Mouse (Mus musculus) limb, embryonic 11.5 days (tissue): ENCODE measurements around the gene Sfxn3. TPM values are rescaled to one million over a fixed set of nuclear protein-coding genes. Genes with fewer than 3 reads are reported as not detected.

Source experiments
- ATAC-seq: fragments of 200-750 bp; cut with Nextera tagmentation; 2 replicates; pipeline ENCODE4 v1.8.0; 2017; ENCODE audit warnings: low read depth; ENCODE audit not compliant: insufficient number of reproducible peaks, low FRiP score, low TSS enrichment
- DNase-seq: peaks from one replicate; pipeline ENCODE4 v3.0.0-alpha.2; 2015; ENCODE audit warnings: low spot score
- H3K27ac ChIP-seq: fragments of 300-500 bp; sonication (generic); replicated peaks from 2 replicates; pipeline ENCODE4 v1.5.1; 2014; ENCODE audit warnings: low read depth, mild to moderate bottlenecking, low read length
- H3K27me3 ChIP-seq: fragments of 300-500 bp; sonication (generic); 2 replicates; pipeline ENCODE4 v1.6.1; 2014; ENCODE audit warnings: mild to moderate bottlenecking, low read length, mixed read lengths; ENCODE audit not compliant: control insufficient read depth, insufficient read depth
- H3K36me3 ChIP-seq: fragments of 300-500 bp; sonication (generic); 2 replicates; pipeline ENCODE4 v1.6.1; 2014; ENCODE audit warnings: mild to moderate bottlenecking, low read length, moderate library complexity, mixed read lengths; ENCODE audit not compliant: control insufficient read depth, insufficient read depth
- H3K4me1 ChIP-seq: fragments of 300-500 bp; sonication (generic); 2 replicates; pipeline ENCODE4 v1.6.1; 2014; ENCODE audit warnings: low read length, mixed read lengths; ENCODE audit not compliant: control insufficient read depth, insufficient read depth
- H3K4me2 ChIP-seq: fragments of 300-500 bp; sonication (generic); 2 replicates; pipeline ENCODE4 v1.6.1; 2014; ENCODE audit warnings: low read depth, mild to moderate bottlenecking, moderate library complexity; ENCODE audit not compliant: severe bottlenecking
- H3K4me3 ChIP-seq: fragments of 300-500 bp; sonication (generic); 2 replicates; pipeline ENCODE4 v1.5.1; 2014; ENCODE audit warnings: low read depth, low read length
- H3K9ac ChIP-seq: fragments of 300-500 bp; sonication (generic); 2 replicates; pipeline ENCODE4 v1.6.1; 2014; ENCODE audit warnings: mild to moderate bottlenecking, low read length
- H3K9me3 ChIP-seq: fragments of 300-500 bp; sonication (generic); 2 replicates; pipeline ENCODE4 v1.6.1; 2016; ENCODE audit warnings: low read length; ENCODE audit not compliant: control insufficient read depth
- WGBS: fragments of 180-500 bp; shearing (Covaris S2); extraction: QIAGEN DNeasy Blood & Tissue Kit; methylation state at CpG from one replicate; pipeline ENCODE4 v1.1.7; 2014; 5-methylcytosine and 5-hydroxymethylcytosine counted together
- polyA plus RNA-seq: library from polyadenylated mRNA; unstranded; fragments of >200 nt; fragmentation: Nextera tagmentation; extraction: Ambion mirVana; gene quantifications from 2 replicates; pipeline ENCODE4 v1.2.1, GENCODE M21; 2014

Gene Sfxn3
- polyA plus RNA-seq, 1 experiment from 2014 or later, result 11.9 TPM

GRCm38 (mm10) chr19:45015518-45016281, 31.6 kb upstream of the Sfxn3 start:
- Histone ChIP-seq H3K9me3 (no peaks in the 10 kb centered on the region), H3K27ac (peak overlapping the region; percentile 92), H3K27me3 (no peaks in the 10 kb centered on the region), H3K9ac (peak overlapping the region; percentile 75), H3K4me2 (peak overlapping the region; percentile 95), H3K4me3 (peak overlapping the region; percentile 78), H3K36me3 (peaks cover 5% of the 10 kb centered on the region; the same call in 1 of the 2 replicates), H3K4me1 (peaks cover 43% of the 10 kb centered on the region)
- DNase-seq (peak; percentile 68), ATAC-seq (no peak)
- WGBS, result 0% methylated on average over 34 of the region's 34 CpGs

DNA sequence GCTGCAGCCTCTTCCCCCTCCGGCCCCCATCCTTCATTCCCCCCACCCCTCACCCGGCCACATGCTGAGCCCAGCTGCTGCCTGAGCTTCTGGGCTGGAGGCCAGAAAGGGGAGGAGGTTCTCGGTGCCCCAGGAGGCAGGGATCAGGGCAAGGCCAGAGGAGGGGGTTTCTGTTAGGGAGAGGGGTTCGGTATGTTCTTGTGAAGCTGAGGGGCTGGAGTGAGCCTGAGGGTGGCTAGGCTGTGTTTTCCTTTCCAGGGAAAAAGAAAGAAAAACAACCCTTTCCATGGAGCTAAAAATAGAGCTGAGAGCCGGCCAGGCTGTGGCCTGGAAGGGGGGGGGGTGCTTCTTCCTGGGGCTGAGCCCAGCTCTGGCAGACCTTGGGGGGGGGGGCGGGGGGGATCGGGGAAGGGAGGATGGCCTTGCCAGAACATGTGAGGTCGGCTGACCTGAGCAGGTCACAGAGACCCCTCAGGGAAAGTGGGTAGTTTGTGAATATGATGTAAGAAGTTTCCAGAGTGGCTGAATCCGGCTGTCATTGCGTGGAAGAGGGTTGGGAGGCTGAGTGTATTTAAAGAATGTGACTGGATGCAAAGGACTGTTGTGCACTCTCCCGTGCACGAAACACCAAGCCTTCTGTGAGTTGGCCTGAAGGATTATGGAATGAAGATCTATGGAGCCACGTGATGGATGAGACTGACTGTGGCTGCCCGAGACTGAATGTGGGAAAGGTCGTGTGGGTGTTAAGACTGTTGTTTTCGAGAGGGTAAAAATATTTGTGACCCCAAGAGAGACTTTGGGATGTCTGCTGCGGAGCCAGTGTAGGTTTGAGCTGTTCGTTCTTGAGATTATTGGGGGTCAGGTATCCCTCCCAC, 30.7 kb upstream of the Sfxn3 start:
- H3K36me3 ChIP-seq, result peaks cover 3% of the 10 kb centered on the region; the same call in 1 of the 2 replicates
- H3K27me3 ChIP-seq, result no peaks in the 10 kb centered on the region
- ATAC-seq (0 out of 2 replicates have a peak, but pooled peaks have one; percentile 27), DNase-seq (peak; percentile 68)
- H3K4me1 ChIP-seq, result peaks cover 46% of the 10 kb centered on the region
- no peaks in the 10 kb centered on the region for H3K9me3 ChIP-seq
- 1% methylated on average over 16 of the region's 18 CpGs for WGBS
- H3K4me2 ChIP-seq, result peak overlapping the region; percentile 95
- peak overlapping the region; percentile 95 for H3K9ac ChIP-seq
- H3K27ac ChIP-seq, result peak overlapping the region; percentile 92
- H3K4me3 ChIP-seq, result peak overlapping the region; percentile 78

DNA sequence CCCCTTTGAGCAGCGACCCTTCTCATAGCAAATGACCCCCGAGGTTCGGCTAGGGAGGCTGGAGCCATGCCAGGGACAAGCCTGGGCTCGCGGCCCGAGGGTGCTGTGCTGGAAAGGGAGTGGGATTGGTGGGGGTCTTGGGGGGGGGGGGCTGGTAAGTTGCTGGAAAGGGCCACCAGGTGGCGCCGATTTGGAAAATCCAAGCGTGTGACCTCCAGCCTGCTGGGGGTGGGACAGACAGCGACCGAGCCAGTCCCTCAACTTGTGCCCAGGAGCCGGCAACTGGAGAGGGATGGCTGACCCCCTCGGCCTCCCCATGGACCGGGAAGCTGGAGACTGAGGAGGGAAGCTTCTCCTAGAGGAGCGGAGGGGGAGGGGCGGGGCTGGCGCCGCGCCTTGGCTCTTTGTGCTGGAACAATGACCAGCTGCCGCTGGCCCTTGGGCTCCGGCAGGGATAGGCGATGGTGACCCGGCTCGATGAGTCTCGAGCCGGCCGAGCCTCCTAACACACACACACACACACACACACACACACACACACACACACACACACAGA, 30.0 kb upstream of the Sfxn3 start:
- Histone ChIP-seq H3K36me3 (no peaks in the 10 kb centered on the region), H3K9ac (peak overlapping the region; percentile 95), H3K4me1 (peaks cover 44% of the 10 kb centered on the region), H3K27me3 (no peaks in the 10 kb centered on the region), H3K27ac (peak overlapping the region; percentile 92), H3K9me3 (no peaks in the 10 kb centered on the region), H3K4me2 (peak overlapping the region; percentile 95), H3K4me3 (peak overlapping the region; percentile 78)
- 1% methylated on average over 25 of the region's 27 CpGs for WGBS
- ATAC-seq (no peak; the same call in 1 of the 2 replicates), DNase-seq (peak; percentile 85)

DNA sequence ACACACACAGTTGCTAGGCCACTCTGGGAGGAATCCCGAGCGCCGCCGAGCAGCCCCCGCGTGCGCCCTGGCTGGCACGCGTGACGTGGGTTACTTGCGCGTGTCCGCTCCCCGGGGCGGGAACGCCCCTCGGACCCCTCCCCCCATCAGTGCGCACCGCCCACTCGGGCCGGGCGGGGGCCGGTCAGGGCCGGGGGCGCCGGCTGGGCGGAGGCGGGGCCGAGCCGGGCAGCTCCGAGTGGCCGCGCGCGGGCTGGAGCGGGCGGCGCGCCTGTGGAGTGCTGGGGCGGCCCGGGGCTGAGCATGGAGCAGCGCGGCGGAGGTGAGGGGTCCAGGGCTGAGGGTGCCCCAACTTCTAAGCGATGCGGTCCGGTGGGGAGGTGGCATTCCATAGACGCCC, 29.4 kb upstream of the Sfxn3 start:
- WGBS, result 0% methylated on average over 36 of the region's 48 CpGs

GRCm38 (mm10) chr19:45018351-45018831, 28.9 kb upstream of the Sfxn3 start:
- Histone ChIP-seq H3K9me3 (no peaks in the 10 kb centered on the region), H3K4me2 (peak overlapping the region; percentile 95), H3K9ac (peak overlapping the region; percentile 95), H3K27ac (peak overlapping the region; percentile 92), H3K4me3 (peak overlapping the region; percentile 78), H3K36me3 (peaks cover 4% of the 10 kb centered on the region; the same call in 1 of the 2 replicates), H3K4me1 (peaks cover 35% of the 10 kb centered on the region), H3K27me3 (no peaks in the 10 kb centered on the region)
- DNase-seq (peak; percentile 59), ATAC-seq (no peak)
- under 1% methylated on average over 13 of the region's 13 CpGs for WGBS

More for the DNA sequence above, 29.4 kb upstream of the Sfxn3 start:
- H3K36me3 ChIP-seq, result peaks cover 3% of the 10 kb centered on the region; the same call in 1 of the 2 replicates
- ATAC-seq (peak; percentile 53), DNase-seq (peak; percentile 91)
- no peaks in the 10 kb centered on the region for H3K9me3 ChIP-seq
- H3K4me2 ChIP-seq, result peak overlapping the region; percentile 95
- peaks cover 38% of the 10 kb centered on the region for H3K4me1 ChIP-seq
- H3K4me3 ChIP-seq, result peak overlapping the region; percentile 78
- peak overlapping the region; percentile 92 for H3K27ac ChIP-seq
- H3K9ac ChIP-seq, result peak overlapping the region; percentile 95
- no peaks in the 10 kb centered on the region for H3K27me3 ChIP-seq

- DNase-seq (no peak), ATAC-seq (no peak)
- no peak overlapping the region for H3K4me3 ChIP-seq
- 70% methylated on average over 6 of the region's 6 CpGs for WGBS
- no peaks in the 10 kb centered on the region for H3K27me3 ChIP-seq
- H3K36me3 ChIP-seq, result peaks cover 17% of the 10 kb centered on the region
- H3K27ac ChIP-seq, result no peak overlapping the region
- peak overlapping the region; percentile 13; the same call in 1 of the 2 replicates for H3K4me2 ChIP-seq
- H3K9me3 ChIP-seq, result no peaks in the 10 kb centered on the region
- H3K4me1 ChIP-seq, result peaks cover 21% of the 10 kb centered on the region
- H3K9ac ChIP-seq, result no peak overlapping the region
These were observed 27.0 kb upstream of the Sfxn3 start for GRCm38 (mm10) chr19:45020348-45020747.

- Histone ChIP-seq H3K4me3 (no peak overlapping the region), H3K27ac (no peak overlapping the region), H3K4me1 (peaks cover 13% of the 10 kb centered on the region; the same call in 1 of the 2 replicates), H3K9me3 (no peaks in the 10 kb centered on the region), H3K27me3 (no peaks in the 10 kb centered on the region), H3K36me3 (peaks cover 27% of the 10 kb centered on the region), H3K9ac (no peak overlapping the region), H3K4me2 (no peak overlapping the region)
- 95% methylated on average over 15 of the region's 15 CpGs for WGBS
- DNase-seq, result no peak
- ATAC-seq, result no peak
These were observed 25.9 kb upstream of the Sfxn3 start for GRCm38 (mm10) chr19:45021362-45021761.

GRCm38 (mm10) chr19:45023993-45024392, 23.3 kb upstream of the Sfxn3 start:
- H3K4me1 ChIP-seq, result peaks cover 11% of the 10 kb centered on the region; the same call in 1 of the 2 replicates
- peaks cover 31% of the 10 kb centered on the region for H3K36me3 ChIP-seq
- H3K9ac ChIP-seq, result no peak overlapping the region
- ATAC-seq (no peak), DNase-seq (no peak)
- no peak overlapping the region for H3K27ac ChIP-seq
- no peaks in the 10 kb centered on the region for H3K27me3 ChIP-seq
- H3K4me3 ChIP-seq, result no peak overlapping the region
- no peaks in the 10 kb centered on the region for H3K9me3 ChIP-seq
- 89% methylated on average over 11 of the region's 11 CpGs for WGBS
- no peak overlapping the region for H3K4me2 ChIP-seq
